Mouse (Mus musculus) gastrocnemius, postnatal 36 days (tissue): ENCODE measurements around the gene Dnmt3b. TPM values are rescaled to one million over a fixed set of nuclear protein-coding genes. Genes with fewer than 3 reads are reported as not detected.

ENCODE experiments used
- DNase-seq, 2 experiments: peaks; one replicate each; pipeline ENCODE4 v3.0.0; 2022
- intact Hi-C: fragments of 180-260 bp; cut with DNase I; formaldehyde crosslinking; loops from one replicate; pipeline ENCODE4 v1.15.1; 2025
- long read RNA-seq, 2 experiments: library from polyadenylated mRNA; stranded (forward); transcript quantifications; one replicate each; pipeline ENCODE4 v2.0.0; 2021
- total RNA-seq, 2 experiments: library from RNA; stranded (reverse); gene quantifications; 2 replicates each; pipeline ENCODE4 v1.2.3; 2021

The Dnmt3b gene
- under 1 TPM; 0.35 to 0.56 TPM for total RNA-seq
- long read RNA-seq, experiment 1: 0 reads
- long read RNA-seq, experiment 2: 0 reads

DNA sequence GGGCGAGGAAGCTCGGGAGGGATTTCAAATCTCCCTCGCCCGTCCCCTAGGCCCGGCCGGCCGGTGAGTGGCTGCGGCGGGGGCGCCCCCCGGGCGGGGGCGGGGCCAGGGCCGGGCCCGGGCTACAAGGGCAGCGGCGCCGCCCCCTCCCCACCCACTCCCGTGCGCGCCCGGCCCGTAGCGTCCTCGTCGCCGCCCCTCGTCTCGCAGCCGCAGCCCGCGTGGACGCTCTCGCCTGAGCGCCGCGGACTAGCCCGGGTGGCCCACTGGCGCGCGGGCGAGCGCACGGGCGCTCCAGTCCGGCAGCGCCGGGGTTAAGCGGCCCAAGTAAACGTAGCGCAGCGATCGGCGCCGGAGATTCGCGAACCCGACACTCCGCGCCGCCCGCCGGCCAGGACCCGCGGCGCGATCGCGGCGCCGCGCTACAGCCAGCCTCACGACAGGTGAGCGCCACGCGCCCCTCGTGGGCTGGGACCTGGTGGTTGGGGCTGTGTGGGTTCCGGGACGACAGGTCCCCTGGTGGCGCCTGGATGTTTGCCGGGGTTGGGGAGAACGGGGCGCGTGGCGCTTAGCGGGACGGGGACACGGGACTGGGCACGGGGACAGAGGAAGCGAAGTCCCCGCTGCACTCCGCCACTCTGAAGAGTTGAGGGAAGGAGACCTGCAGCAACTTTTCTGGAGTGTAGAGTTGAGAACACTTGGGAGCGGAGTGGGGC, at the start of gene Dnmt3b:
Dnmt3b (plus strand) TSS at position 153 of the 716 bp plus-strand sequence.
- DNase-seq: peak; percentile 46 to 62
- intact Hi-C loops: no loop called here

DNA sequence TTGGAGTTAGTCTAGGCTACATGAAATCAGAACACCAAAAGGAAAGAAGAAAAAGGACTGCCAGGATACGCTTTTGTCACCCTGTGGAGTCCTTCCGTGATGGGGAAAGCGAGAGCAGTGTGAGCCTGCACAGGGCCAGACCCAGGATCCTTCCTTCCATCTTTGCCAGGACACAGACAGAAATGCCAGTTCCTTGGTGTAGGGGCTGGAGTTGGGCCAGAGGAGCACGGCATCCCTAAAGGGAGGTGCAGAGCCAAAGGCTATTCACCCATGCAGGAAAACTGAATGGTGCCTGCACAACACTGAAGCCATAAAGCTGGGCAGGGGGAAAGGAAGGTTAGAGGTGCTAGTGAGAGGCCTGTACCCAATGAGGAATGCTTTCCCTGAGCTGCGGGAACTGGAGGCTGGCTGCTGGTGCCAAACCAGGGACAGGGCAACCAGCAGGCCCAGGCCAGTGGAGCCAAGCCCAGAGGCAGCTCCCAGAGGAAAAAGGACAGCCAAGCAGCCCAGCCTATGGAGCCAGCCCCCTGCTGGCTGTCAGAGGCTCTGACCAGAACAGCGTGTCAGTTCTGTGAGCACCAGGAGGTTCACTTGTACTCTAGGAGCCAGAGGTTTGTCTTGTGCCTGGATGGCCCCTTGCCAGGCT, 49.1 kb upstream of the Dnmt3b start:
- intact Hi-C loops: no loop called here

GRCm38 (mm10) chr2:153600667-153601648, 48.3 kb upstream of the Dnmt3b start:
- intact Hi-C loops: no loop called here
- peak in 1 of 2 experiments; percentile 38 for DNase-seq

More for the DNA sequence above, 49.1 kb upstream of the Dnmt3b start:
- DNase-seq: peak; percentile 34 to 39

DNA sequence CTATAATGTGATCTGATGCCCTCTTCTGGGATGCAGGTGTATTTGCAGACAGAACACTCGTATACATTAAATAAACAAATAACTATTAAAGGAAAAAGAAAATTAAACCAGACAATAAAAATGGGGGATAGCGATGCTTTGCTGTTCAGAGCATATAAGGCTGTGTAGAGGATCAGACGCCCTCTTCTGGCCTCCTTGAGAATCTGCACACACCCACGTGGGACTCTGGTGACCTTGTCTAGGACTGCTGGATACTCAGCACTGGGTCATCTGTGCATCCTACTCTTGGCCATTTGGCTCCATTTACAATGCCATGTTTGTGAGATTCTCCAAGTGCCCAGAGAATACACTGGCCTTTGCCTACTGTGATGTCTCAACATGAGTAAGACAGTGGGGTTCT, 45.5 kb upstream of the Dnmt3b start:
- intact Hi-C loops: no loop called here
- no peak for DNase-seq

GRCm38 (mm10) chr2:153606421-153606820, 42.8 kb upstream of the Dnmt3b start:
- DNase-seq: no peak
- intact Hi-C loops: no loop called here

GRCm38 (mm10) chr2:153607870-153608515, 41.3 kb upstream of the Dnmt3b start:
- intact Hi-C loops: no loop called here
- DNase-seq: peak; percentile 61 to 65

DNA sequence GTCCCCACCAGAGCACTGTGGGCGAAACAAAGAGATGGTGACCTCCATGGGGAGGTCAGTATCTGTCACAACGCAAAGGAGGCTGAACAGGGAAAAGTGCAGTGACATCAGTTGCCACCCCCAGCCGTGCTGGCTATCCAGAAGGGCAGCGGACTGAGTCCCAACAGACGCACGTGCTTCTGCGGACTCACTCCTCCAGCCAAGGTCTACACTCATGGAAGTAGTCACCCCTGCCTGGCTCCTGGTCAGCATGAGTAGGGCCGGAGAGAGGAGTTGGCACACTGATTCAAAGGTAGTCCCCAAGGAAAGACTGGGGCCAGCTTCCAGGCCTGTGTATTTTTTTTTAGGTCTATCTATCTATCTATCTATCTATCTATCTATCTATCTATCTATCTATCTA, 40.2 kb upstream of the Dnmt3b start:
- DNase-seq: no peak
- intact Hi-C loops: no loop called here

DNA sequence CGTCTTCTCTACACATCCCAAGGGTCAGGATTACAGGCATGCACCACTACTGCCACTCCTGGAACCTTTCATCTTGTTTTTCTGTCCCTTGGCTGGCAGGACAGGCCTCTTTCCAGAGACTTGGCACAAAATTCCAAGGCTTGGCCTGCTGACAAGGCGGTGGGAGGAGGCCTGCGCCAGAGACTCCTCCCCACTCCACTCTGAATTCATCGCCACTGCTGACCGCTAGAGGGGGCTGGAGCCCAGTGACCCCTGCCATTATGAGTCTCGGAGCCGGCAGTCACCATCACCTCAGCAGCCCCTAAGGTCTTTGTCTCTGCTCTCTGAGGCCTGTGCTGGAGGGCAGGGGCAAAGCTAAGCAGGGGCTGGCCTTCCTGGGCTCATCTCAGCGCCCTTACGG, 39.7 kb upstream of the Dnmt3b start:
- peak; percentile 80 for DNase-seq
- intact Hi-C loops: no loop called here

GRCm38 (mm10) chr2:153610426-153611240, 38.6 kb upstream of the Dnmt3b start:
- no peak for DNase-seq
- intact Hi-C loops: no loop called here

DNA sequence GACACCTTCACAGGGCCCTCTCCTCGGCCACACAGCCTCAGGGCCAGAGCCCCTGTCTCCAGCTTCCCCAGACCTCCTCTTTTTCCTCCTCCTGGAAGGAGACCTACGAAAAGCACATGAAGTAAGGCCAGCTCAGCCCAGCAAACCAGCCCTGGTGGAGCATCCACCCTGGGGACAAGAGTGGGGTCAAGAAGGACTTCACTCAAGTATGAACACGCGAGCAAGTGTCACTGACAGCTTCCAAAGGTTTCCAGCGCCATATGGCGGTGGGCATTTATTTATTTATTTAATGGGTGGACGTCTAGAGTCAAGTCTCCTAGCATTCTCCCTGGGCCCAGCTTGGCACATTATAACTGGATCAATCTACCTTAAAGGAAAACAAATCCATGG, 38.0 kb upstream of the Dnmt3b start:
- no peak for DNase-seq
- intact Hi-C loops: no loop called here

DNA sequence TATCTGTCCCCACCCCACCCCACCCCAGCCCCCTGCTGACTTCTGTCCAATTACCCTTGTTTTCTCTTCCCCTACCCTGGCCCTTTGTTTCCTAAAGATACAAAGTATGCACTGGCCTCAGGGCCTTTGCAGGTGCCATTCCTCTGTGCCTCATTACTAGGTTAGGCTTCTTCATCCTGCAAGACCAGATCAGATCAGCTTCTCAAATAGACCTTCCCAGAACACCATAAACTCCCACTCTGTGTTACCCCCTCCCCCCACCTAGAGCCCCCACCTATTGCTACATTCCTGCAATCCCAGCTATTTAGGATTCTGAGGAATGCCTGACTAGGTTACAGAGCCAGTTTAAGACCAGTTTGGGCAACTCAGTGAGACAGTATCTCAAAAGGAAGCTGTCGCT, 37.5 kb upstream of the Dnmt3b start:
- no peak for DNase-seq
- intact Hi-C loops: no loop called here

- intact Hi-C loops: no loop called here
- no peak for DNase-seq
Measured at GRCm38 (mm10) chr2:153612594-153613281, 36.5 kb upstream of the Dnmt3b start.

- no peak for DNase-seq
Measured at GRCm38 (mm10) chr2:153616893-153617292, 32.4 kb upstream of the Dnmt3b start.

GRCm38 (mm10) chr2:153618439-153618838, 30.8 kb upstream of the Dnmt3b start:
- DNase-seq: no peak
- intact Hi-C loops: no loop called here

More at GRCm38 (mm10) chr2:153616893-153617292, 32.4 kb upstream of the Dnmt3b start:
- intact Hi-C loops: no loop called here

- intact Hi-C loops: no loop called here
- no peak for DNase-seq
Measured at GRCm38 (mm10) chr2:153618889-153619288, 30.4 kb upstream of the Dnmt3b start.

DNA sequence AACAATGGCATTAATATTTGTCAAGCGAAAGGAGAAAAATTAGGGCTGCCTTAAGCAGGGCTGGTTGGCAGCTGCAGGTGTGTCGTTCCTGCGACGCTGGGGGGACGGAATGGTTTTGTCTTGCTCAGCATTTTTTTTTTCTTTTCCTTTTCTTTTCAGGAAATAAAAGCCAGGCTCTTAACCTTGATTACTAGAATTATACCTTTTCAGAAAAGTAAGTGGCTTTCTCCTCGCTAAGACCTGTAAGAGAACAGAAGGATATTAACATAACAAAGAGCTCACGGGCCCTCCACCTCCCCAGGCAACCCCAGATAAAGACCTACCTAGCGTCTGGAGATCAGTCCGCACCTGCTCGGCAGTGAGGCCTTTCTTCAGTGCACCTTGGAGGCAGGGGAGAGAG, 26.8 kb upstream of the Dnmt3b start:
- intact Hi-C loops: no loop called here
- DNase-seq: no peak

DNA sequence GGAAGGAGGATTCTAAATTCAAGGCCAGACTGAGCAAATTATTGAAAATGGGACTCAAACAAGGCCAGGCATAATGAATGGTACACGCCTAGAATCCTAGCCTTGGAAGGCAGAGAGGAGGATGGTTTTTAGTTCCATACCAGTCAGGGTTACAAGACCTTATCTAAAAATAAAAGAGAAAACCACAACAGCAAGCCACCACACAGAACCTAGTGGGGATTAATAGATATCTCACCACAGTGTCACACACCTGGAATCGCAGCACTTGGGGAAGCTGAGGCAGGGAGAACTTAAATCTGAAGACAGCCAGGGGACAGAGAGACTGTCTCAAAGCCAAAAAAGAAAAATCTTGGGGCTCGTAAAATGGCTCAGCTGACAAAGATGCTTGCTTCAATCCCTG, 18.3 kb upstream of the Dnmt3b start:
- intact Hi-C loops: no loop called here
- DNase-seq: no peak

DNA sequence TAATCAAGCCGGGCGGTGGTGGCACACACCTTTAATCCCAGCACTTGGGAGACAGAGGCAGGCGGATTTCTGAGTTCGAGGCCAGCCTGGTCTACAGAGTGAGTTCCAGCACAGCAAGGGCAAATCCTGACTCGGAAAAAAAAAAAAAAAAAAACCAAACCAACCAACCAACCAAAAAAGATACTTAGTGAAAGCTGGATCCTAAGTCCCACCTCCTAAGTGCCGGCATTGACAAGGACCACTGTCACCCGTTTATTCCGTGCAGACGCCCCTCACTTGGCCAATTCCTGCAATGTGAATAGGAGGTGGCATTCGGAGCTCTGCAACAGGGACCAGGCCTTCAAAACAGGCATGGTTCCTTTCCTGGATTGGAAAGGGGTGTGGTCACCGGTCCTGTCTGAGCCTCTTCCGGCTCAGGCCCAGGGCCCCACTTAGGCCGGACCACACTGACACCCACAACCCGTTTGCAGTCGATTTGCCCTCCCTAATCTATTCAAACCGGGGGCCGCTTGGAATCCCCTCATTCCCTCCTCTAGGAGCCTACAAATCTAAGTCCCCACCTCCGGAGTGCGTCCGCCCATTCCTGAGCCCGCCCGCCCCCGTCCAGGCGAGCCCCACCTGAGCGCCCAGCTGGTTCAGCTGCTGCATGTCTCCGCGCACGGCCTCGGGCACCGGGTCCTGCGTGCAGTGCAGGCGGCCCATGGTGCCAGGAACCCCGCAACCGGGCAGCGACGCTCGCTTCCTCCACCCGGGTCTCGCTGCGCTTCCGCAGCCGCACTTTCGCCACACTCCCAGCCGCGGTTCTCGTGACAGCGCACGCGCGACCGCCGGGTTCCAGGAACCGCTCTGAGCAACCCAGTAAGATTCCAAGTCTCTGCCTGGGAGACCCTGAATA, 17.0 kb upstream of the Dnmt3b start, which contains the start of gene Commd7:
Commd7 (minus strand) TSS at position 806 of the 895 bp plus-strand sequence.
- DNase-seq: peak; percentile 84 to 86
- intact Hi-C loops: no loop called here
